Mouse (Mus musculus) v-Abl transformed pro-B cells (cell line): ENCODE results near the gene Mok.

ENCODE experiments used
- in situ Hi-C, 2 experiments: fragments of 400-800 bp; cut with MboI; formaldehyde crosslinking; loops; one replicate each; pipeline ENCODE4 v1.15.1; 2025; ENCODE audit not compliant: unreplicated experiment in 2 of 2

Mok gene

DNA sequence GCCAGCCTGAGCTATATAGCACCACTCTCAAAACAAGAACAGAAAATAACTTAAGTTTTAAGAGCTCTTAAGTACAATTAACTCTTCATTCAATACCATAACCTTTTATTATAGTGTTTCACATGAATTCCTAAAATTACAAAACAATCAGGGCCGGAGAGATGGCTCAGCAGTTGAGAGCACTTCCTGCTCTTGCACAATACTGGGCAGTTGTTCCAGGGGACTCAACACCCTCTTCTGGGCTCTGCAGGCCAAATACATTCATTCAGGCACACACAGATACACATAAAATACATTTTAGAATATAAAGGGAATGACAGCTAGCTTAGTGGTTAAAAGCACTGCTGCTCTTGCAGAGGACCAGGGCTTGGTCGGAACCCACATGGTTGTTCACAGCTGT lies 23.9 kb downstream of the Mok start:
- in situ Hi-C loops, result no loop called here

DNA sequence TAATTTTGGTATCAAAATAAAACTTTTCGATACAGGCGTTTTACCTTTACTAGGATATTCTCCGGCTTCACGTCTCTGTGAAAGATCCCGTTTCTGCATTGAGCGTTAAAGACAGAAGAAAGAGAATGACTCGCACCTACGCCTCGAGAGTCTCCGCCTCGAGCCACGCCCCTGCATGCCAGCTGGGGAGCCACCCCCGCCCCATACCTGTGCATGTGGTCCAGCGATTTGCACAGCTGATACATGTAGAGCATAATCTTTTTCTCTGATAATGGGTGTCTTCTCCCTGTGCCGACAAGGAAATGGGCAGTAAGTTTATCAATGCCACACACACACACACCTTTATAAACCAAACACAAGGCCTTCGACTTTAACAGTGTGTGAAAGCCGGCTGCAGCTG lies 25.8 kb downstream of the Mok start:
- in situ Hi-C loops, result no loop called here

DNA sequence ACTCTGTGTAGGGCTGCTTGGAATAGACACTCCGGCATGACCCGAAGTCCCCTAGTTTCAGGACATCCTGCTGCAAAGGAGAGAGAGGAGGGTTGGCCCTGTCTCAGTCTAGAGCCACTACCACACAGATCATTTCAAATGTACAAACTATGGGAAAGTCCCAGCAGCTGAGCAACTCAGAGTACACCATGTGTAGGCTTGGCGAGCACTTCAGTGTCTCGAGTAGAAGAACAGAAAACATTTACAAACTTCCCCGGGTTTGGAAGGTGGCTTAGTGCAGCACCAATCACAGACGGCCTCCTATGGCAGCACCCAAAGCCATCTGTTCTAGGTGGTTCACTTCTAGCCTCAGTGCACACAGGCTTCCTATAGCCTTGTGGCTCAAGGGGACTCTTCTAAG lies 27.1 kb downstream of the Mok start:
- in situ Hi-C loops, result no loop called here

DNA sequence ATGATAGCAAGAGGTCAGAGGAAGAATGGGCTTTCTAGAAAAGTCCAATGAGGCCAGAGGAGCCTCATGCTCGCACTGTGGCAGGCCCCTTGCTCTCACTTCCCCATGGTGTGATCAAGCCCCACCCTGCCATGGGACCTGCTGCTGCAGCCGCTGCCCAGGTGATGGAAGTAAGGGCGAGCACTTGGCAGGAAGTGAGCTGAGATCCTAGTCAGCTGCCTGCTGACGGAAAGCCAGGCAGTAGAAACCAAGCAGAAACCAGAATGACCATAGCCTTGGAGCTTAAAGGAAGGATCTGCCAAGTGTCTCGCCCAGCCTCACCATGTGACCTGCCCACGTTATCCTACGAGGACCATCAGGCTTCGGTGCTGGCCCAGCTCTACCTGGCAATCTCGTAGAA lies 27.6 kb downstream of the Mok start:
- in situ Hi-C loops, result no loop called here

DNA sequence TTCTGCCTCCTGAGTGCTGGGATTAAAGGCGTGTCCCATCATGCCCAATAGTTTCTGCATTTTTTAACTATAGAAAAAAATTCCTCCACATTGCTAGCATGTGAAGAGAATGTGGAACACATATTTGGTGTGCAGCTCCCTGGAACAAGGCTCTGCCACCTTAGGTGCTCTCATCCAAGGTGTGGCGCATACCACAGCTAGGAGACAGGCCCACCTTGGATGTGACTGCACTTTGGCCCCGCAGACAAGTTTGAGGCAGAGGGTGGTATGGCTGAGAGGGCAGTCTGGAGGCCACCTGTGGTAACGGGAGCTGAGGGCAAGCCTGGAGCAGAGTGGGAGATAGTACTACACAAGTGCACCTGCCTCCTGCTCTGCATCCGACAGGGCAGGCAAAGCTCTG lies 31.9 kb downstream of the Mok start:
- in situ Hi-C loops, result no loop called here

DNA sequence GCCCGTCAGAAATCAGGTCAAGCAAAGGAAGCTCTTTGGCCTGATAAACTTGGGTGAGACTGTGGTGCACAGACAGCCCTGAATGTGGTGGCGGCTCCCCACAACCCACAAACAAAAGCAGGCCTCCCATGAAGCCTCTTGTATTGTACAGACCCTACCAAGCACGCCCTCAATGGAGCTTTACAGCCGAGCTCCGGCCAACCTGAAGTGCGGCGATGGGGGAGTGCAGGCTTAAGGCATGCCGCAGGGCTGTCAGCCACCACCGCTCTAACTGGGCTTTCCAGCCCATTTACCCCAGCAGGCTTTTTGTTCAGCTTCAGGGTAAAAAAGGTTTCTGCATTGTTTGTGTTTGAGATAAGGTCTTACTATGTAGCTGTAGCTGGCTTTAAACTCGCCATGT lies 32.3 kb downstream of the Mok start:
- in situ Hi-C loops, result no loop called here

DNA sequence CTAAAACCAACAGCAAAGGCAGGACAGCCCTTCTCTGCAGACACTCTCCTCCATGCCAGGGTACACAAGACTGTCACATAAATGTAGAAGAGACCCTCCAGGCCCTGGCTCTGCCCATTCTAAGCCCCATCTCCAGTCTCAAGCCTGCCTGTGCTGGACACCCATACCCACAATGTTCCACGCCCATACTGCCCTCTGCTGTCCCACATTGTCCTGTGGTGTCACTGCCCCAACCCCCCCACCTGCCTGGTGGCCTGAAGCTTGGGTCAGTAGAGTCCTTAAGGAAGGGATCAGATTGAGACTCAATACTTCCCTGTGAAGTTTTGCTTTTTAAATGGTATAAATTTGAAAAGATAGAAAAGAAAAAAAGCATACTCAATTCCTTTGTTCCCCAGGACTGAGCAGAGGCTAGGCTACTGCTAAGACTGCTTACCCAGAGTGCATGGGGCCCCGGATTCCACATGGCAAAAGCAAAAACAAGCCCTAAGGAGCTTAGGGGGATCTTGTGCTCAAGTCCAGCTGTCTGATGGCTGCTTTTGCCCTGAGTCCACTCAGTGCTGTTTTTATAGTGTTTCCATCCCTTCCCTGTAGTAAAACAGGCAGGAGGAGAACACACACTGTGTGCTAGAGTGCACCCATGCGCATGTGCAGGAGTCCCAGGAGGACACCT lies 34.3 kb downstream of the Mok start:
- in situ Hi-C loops, result no loop called here

DNA sequence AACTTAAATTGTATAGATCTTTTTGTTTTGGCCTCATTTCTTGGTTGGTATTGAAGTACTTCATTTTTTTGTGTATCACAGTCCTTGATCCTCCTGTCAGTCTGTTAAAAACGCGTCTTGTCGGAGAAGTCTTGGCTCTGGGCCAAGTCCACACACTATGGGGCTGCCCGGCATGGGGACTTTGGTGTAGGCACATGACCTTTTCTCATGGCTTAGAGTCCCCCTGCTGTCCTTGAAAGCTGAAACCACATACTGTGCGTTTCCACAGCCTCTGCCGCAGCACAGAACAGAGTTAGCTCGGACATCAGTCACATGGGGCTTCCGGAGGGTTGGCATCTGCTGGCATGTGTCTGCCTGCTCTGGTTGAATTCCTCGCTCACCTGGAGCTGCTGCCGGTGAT lies 36.5 kb downstream of the Mok start:
- in situ Hi-C loops, result no loop called here

DNA sequence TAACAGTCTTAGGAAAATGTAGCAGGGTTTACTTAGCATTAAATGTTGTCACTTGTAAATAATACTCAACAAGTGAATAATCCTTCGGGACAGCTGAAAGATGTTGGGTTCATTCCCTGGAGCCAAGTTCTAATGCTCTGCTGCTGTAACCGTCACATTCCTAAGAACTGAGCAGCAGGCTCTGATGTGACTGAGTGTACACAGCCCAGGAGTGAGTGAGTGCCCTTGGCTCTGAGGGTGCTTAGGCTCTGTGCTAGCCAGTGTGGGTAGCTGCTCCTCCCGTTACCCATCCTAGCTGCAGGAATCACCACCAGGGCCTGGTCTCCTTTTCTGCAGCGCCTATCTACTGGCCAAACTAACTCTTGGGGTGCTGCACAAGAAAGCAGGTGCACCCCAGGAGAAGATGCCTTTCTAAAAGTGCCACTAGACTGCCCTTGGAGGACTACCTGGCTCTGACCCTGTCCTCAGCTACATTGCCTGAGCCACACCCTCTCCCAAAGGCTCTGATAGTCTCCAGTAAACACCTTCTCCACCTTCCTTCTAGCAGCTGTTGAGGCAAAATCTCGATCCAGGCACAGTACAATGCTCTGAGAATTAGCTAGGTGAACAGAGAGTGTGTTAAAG lies 38.0 kb downstream of the Mok start:
- in situ Hi-C loops, result no loop called here

DNA sequence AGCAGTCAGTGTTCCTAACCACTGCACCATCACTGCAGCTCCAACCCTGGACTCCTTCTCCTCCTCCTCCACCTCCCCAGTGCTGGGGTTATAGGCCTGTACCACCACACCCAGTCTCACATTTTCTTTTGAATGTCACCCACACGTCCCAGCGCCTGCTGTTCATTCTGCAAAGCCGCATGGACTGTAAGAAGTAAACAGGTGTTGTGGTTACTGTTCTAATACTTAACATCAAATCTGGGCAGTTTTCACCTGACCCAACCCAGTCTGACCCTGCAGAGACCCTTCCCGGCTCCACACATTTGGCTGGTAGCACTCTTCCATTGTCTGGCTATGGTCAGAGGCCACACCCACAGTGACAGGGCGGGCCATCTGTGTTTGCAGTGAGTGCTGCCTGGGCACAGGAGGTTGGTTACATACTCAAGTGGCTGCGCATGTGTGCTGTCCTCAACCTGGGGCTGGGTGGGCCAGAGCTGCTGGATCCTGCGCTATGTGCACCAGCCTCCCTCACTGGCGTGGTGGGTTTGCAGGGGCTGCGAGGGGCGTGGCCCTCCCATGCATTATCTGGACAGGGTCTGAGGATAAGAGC lies 38.8 kb downstream of the Mok start:
- in situ Hi-C loops, result no loop called here

DNA sequence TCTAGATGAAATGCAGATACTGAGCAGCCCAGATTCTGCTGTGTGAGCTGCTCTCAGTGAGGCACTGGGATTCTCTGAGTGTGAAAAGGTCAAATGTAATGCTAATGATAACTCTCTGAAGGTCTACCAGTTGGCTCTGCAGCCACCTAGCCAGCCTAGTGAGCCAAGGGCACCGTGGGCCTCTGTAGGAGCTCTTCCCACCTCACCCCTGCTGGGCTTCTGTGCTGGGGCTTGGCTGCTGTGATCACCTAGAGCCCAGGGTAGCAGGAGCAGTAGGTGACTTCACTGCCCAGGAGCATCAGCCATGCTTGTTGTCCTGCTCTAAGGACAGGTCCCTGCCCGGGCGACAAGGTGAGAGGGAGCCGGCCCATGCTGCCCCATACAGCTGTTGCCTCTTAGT lies 41.5 kb downstream of the Mok start:
- in situ Hi-C loops, result no loop called here

DNA sequence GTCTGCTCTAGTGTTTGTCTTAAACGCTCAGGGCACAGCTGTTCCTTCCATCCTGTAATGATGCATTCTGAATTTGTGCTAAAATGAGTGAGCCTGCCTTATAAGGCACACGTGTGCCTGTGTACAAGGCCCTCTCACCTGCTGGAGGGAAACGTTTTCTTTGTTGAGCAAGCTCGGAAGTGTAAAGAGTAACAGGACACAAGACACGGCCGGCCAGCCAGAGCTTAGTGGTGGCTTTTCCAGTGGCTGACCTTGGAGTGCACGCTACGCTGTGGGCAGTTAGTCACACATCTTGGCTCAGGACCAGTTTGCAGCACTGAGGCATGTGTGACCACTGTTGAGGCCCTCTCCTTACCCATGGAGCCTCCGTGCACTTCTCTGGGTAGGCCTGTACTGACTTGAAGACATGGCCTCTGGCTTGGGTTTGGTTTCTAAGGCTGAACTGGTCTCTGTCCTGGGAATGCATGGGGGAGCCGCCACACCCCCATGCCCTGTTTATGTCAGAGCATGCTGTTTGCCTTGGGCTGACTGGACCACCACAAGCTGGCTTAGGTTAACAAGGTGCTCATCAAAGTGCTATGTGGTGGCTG lies 42.8 kb downstream of the Mok start:
- in situ Hi-C loops, result no loop called here

DNA sequence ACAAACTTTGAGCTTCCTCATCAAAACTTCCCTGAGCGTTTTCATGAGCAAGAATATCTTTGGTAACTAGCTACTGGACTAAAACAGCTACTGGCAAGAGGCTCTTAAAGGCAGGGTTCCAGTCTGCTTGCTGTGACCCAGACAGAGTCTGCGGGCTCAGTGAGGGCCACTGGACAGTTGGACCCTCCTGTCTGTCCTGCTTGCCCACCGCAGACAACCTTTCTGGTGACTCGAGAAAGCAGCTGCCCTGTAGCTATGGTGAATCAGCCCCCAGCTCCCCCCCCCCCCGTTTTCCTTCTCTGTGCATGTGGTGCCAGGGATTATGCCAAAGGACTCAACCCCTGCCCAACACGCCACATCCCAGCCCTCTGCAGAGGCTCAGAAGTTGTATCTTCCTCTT lies 43.5 kb downstream of the Mok start:
- in situ Hi-C loops, result no loop called here

DNA sequence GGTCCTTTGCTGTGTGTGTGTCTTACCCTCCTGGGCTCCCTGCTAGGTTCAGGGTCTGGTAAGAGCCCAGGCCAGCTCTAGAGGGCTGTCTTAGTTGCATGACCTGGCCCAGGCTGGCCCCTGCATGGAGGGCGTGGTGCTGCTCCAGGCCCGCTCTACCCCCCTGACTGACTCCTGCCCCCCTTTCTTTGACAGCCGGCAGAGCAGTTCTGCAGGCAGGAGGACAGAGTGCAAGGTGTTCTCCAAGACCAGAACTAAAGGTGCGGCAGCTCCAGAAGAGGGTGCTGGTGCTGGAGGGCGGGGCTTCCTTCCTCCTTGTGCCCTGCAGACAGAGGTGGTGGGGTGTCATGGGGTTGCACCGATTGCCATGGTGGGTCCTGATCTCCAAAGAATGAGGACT lies 44.0 kb downstream of the Mok start:
- in situ Hi-C loops, result no loop called here

DNA sequence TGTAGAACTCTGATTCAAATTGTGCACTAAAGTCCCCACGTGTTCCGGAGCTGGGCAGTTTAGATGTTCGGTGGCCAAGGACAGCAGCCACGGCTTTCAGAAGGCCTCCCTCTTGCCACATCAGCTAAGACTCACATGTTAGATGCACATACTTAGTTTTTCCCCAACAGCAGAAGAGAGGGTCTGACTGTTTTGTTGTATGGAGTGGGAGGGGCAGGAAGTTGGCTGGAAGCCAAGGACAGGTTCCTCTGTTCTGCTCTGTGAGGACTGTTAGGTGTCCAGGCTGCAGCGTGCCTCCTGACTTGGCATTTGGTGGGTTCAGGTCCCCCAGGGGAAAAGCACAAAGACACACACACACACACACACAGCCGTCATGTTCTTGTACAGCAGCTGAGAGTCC lies 45.7 kb downstream of the Mok start:
- in situ Hi-C loops, result no loop called here

DNA sequence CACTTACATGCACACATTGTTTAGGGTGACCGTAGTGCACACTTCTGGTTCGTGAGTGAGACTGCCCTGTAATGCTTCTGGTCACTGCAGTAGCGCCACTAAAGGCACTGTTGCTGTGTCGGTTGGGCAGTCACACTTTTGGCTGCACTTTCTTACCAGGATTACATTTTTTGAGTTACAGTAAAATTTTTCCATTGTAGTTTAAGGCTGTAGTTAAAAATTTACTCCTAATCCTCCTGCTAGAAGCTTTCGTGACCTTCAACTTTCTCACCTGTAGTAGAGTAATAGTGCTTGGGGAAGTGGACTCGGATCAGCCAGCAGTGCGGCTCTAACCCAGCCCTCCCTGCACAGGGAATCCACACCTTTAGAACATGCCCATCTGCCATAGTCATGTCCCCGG lies 49.7 kb downstream of the Mok start:
- in situ Hi-C loops, result no loop called here

DNA sequence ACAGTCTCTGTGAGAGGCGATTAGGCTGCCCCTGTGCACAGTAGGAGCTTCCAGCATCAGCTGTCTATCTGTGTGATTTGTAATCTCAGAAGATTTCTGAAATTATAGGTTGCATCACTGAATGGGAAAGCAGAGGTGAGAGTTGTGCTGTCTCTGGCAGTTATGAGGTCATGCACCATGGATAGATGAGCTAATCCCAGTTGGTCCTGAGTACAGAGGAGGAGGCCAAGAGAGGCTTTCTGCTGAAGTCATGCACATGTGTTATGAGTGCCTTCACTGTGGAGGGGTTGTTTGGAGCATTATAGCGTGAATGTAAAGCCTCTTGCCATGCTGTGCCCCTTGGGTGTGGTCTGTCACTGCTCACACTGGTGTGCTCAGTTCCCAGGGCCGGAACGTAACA lies 50.2 kb downstream of the Mok start:
- in situ Hi-C loops, result no loop called here

DNA sequence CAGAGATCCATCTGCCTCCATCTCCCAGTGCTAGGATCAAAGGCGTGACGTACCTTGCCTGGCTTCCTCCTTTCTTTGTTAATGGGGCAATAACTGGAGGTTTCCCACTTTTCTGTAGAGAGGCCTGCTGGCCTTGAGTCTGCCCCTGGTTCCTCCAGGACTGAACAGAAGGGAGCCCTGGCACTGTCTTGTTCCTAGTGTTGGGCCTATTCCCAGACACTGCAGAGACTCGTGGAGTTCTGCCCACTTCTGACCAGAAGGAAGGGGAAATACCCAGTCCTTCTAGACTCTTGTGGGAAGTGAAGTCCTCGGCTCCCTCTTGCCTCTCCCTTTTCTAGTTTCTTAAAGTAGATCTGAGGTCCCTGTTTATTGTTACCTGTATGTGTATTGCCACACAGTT lies 54.5 kb downstream of the Mok start:
- in situ Hi-C loops, result loop anchor here in 1 of 2 experiments (5.0 kb wide), 1 partner anchor 41 kb away; no protein-coding TSS in a partner anchor

DNA sequence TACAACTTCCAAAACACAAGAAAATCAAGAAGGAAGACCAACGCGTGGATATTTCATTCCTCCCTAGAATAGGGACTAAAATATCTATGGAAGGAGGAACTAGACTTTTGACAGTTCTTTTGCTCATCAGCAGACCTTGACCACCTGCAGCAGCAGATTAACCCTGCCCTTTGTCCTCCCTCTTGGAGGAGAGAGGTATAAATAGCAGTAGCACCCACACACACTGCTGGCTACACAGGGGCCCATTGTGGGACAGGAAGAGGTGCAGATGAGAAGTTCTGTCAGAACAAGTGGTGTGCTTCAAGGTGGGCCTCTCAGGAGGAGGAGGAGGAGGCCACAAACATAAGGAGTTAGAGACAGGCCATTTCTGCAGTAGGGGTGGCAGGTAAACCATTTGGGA lies 56.5 kb downstream of the Mok start:
- in situ Hi-C loops, result no loop called here

DNA sequence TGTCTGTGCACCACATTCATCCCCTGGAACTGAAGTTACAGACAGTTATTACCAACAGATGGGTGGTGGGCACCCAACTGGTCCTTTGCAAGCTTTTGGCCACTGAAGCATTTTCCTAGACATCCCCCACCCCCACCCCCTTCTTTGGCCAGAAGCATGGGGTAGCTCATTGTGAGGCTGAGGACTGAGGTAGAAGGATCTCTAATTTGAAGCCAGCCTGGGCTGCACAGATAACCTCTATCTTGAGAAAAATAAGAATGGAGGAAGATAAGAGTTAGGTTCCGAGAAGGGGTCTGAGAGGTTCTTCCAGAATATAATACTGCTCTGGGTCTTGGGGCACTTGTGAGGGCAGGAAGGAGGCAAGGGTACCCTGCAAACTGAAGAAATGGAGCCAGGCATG lies 58.5 kb downstream of the Mok start:
- in situ Hi-C loops, result no loop called here

DNA sequence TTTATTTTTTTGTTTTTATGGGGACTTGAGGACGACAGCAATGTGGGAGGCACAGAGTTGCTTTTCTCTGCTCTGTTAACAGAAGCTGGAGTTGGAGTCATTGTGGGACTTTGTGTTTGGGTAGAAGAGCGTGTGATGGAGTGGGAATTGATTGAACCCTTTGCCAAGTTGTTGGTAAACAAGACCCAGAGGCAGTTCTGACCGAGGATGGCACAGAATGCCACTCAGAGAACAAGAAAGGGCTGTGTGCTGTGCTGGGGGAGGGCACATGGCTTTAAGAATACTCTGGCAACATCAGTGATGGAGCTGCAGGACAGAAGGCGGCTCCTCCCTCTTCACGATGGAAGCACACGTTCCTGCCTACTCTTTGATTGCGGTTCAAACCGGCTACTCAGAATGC lies 59.6 kb downstream of the Mok start:
- in situ Hi-C loops, result no loop called here

DNA sequence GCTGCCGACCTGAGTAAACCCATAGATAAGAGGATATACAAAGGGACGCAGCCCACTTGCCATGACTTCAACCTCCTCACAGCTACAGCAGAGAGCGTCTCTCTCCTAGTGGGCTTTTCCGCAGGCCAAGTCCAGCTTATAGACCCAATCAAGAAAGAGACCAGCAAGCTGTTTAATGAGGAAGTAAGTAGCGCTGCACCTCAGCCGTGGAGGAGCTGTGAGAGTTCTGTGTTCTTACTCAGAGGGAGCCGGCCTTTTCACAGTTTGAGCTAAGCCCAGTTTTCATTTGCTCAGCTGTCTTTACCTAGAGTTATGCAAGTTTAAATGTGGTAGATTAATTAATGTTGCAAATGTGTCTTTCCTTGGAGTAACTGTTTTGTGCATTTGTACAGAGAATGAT lies 61.4 kb downstream of the Mok start:
- in situ Hi-C loops, result no loop called here
